Mouse (Mus musculus) lung, adult 10 weeks (tissue): Measurements from ENCODE around the gene Sv2b. TPM values are rescaled to one million over a fixed set of nuclear protein-coding genes. Genes with fewer than 3 reads are reported as not detected.

Experiments used
- polyA plus RNA-seq: library from polyadenylated mRNA; stranded (reverse); fragments of 350-450 nt; fragmentation: Illumina TruSeq; extraction: RNeasy Lipid Tissue Mini Kit (QIAGEN cat#74804); gene quantifications from one replicate; pipeline ENCODE4 v1.2.3, GENCODE M21; 2014; ENCODE audit warnings: low read depth, low replicate concordance; ENCODE audit not compliant: insufficient read depth

Gene Sv2b
- not detected for polyA plus RNA-seq

GRCm38 (mm10) chr7:75308457-75309312 is at the start of gene Sv2b:
Sv2b (minus strand) TSS chr7:75309262.

Other genes starting within 250 kb of the Sv2b start
- gene Akap13, start 146.3 kb upstream of the Sv2b start, polyA plus RNA-seq, result 12.8 TPM